Mouse (Mus musculus) Patski (cell line): Measurements from ENCODE around the gene Eif2a. TPM values are rescaled to one million over a fixed set of nuclear protein-coding genes. Genes with fewer than 3 reads are reported as not detected.

Experiments used
- ATAC-seq: fragments of 100-300 bp; one replicate; pipeline ENCODE4 v1.8.0; 2021
- CTCF ChIA-PET: fragments of 350-600 bp; sonication (Branson Sonifier 250); formaldehyde crosslinking; loops from one replicate; lab custom pipeline; 2022; ENCODE audit warnings: inconsistent platforms; lab: Charles Lee
- POLR2A ChIA-PET: fragments of 350-600 bp; sonication (Branson Sonifier 250); formaldehyde crosslinking; loops from one replicate; lab custom pipeline; 2022; ENCODE audit warnings: antibody characterized with exemption, inconsistent platforms; lab: Charles Lee
- DNase-seq: peaks from one replicate; pipeline ENCODE4 v3.0.0-alpha.2; 2011; ENCODE audit warnings: low read depth, low spot score
- H3K27me3 ChIP-seq: fragments of 371-371 bp; one replicate; pipeline ENCODE4 v1.5.1; 2021
- CTCF ChIP-seq: fragments of 100-300 bp; IDR thresholded peaks from one replicate; pipeline ENCODE4 v1.5.1; 2021
- in situ Hi-C: fragments of 300-500 bp; cut with MboI; formaldehyde crosslinking; loops from 3 replicates; pipeline ENCODE4 v1.11.1; 2018; ENCODE audit warnings: low pct_unique_long_range_greater_than_20kb, mixed read lengths
- polyA plus RNA-seq: library from polyadenylated mRNA; unstranded; gene quantifications from one replicate; pipeline ENCODE4 v1.2.3, GENCODE M21; 2021

Gene Eif2a
- polyA plus RNA-seq, 1 experiment from 2014 or later: 85.4 TPM

- ATAC-seq: no peak
- no peaks in the 10 kb centered on the region for H3K27me3 ChIP-seq
- no peak for DNase-seq
- in situ Hi-C loops: no loop called here
- CTCF ChIA-PET: interaction anchor here (0.8 kb wide), 1 partner anchor 19 kb away, joined by 3 read pairs; no protein-coding TSS in a partner anchor
- POLR2A ChIA-PET: no interaction called here
- TF ChIP-seq CTCF: no peak
These were observed 68.0 kb downstream of the Eif2a start for GRCm38 (mm10) chr3:58593623-58594022.

Other genes with a start within 250 kb of the Eif2a start
- 31.8 TPM for gene Tsc22d2, start 111.1 kb upstream of the Eif2a start, polyA plus RNA-seq
- gene Serp1, start 71 bp downstream of the Eif2a start, polyA plus RNA-seq: 107 TPM
- 211 TPM for gene Selenot, start 50.8 kb downstream of the Eif2a start, polyA plus RNA-seq
- gene Erich6, start 111.4 kb downstream of the Eif2a start, polyA plus RNA-seq: 0.14 TPM
- 16.0 TPM for gene Siah2, start 166.6 kb downstream of the Eif2a start, polyA plus RNA-seq